Mouse (Mus musculus): ENCODE results near the gene Pttg1ip.

Pttg1ip gene

DNA sequence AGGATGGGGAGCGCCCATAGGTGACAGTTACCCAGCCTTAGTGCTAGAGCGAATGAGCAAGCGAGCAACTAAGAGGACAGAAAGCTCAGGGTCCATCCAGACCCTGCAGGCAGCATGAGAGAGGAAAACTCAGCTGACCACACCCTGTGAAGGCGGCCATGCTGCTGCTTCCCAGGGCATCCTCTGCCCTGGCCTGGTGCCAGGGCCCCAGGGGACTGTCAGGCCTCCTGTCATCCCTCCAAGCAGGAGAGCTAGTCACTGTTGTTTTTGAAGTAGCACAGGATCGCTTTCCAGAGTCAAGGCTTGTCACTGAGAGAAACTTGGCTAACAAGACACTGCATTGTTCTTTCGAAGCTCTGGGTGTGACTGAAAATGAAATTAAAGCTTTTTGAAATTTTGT is 57.4 kb downstream of the Pttg1ip start:
- no peak for DNase-seq (ENCODE audit: low spot score in 2 of 2)

DNA sequence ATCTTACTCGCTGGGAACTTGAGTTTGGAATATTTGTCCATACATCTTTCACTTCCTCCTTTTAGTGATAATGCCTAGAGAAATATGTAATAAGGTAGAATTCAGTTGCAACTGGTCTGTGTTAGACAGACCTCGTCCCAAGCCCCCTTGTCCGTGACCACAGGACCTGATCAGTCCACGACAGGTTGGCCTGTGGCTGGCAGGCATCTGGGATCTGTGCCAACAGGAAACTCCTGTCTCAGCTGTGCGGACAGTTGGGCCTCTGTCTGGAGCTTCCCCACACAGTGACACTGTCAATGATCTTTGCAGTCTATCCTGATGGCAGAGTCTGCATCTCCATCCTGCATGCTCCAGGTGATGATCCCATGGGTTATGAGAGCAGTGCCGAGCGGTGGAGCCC is 61.6 kb downstream of the Pttg1ip start:
- no peak for DNase-seq (ENCODE audit: low spot score in 2 of 2)

DNA sequence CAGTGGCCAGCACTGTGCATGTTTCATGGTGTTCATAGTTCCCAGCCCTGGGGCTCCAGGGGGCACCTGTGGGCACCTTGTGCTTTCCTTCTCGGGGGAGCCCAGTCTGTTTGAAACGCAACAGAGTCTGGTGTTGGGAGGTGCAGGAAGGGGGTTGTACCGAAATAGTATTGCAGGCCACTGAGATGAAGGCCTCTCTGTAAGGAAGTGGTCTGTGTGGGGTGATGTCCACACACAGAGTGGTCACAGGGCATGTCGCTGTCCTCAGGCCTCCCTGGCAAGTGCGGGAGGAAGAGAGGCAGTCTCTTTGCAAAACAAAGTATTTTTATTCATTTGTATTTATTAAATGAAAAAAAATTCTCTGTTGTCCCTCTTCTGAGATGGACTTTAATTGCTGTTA is 64.1 kb downstream of the Pttg1ip start:
- peak in 1 of 2 experiments; percentile 36 for DNase-seq (ENCODE audit: low spot score in 2 of 2)

DNA sequence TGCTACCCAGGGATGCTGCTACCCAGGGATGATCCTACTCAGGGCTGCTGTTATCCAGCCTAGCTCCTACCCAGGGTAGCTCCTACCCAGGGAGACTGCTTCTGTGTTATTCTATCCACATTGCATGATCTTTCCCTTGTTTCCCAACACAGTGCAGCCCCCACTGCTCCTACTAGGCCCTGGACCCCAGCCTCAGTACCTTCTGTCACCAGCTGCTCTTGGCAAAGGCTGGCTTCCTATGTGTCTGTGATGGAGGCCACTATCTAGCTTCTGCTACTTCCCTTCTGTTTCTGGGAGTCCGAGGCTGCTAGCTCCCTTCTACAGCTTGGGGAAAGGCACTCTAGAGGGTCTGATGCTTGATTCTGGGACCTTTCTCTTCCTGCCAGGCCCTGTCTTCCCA is 65.9 kb downstream of the Pttg1ip start:
- no peak for DNase-seq (ENCODE audit: low spot score in 2 of 2)

DNA sequence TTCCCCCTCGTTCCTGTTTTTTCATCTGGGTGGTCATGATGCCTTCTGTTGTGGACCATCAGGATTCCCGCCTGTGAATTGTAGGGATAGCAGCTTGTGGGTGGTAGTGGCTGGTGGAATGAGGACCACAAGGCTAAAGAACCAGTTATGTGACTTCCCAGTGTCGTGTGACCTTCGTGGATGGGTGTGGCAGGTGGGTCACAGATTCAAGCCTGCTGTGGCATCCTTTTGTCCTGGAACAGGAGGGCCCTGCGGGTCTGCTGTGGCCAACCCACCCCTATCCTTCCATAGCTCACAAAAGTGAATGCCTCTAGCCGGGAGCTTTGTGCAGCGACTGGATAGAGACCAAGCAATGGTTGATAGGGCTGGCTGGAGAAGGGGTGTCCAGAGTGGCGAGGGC is 66.4 kb downstream of the Pttg1ip start:
- DNase-seq (ENCODE audit: low spot score in 2 of 2), result no peak
